Mouse (Mus musculus) kidney, adult 2 months (tissue): ENCODE results near the gene Elfn1.

Experiments used
- CTCF ChIP-seq: fragments of 200-500 bp; conservative IDR thresholded peaks from 2 replicates; pipeline ENCODE4 v1.5.1; 2011; ENCODE audit warnings: low read depth, mild to moderate bottlenecking, control low read depth, low read length, moderate library complexity, mixed read lengths; ENCODE audit not compliant: insufficient read depth, insufficient read length
- POLR2A ChIP-seq: fragments of 200-500 bp; IDR thresholded peaks from one replicate; pipeline ENCODE4 v1.6.1; 2011; ENCODE audit warnings: low read depth, low read length, control low read depth

DNA sequence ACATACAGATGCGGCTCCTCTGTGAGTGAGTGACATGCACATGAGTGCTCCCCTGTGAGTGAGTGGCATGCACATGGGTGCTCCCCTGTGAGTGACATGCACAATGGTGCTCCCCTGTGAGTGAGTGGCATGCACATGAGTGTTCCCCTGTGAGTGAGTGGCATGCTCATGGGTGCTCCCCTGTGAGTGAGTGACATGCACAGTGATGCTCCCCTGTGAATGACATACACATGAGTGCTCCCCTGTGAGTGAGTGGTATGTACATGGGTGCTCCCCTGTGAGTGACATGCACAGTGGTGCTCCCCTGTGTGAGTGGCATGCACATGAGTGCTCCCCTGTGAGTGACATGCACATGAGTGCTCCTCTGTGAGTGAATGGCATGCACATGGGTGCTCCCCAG, 74.2 kb downstream of the Elfn1 start:
- TF ChIP-seq CTCF: no peak
- no peak for TF ChIP-seq POLR2A
